ENCODE assay signal across 26 mouse cellular contexts in genomic region chr10:39516541-39517133, GRCm38 (mm10).
DNase-seq lines count a peak whose midpoint lies in the region; ATAC-seq and TF ChIP-seq lines count a peak whose summit lies in the region.
"Had no signal": no experiment of that assay in that cellular context is flagged by ENCODE, and none has a peak within 500 bp of the region (broad histone marks: within the 10 kb centered on the region; RNA-seq: fewer than 3 reads in every experiment).

No protein-coding gene starts in this region.

- 83% methylated on average over 6 of the region's 6 CpGs for WGBS in neural tube, embryonic 13.5 days
- 74% methylated on average over 6 of the region's 6 CpGs for WGBS in neural tube, embryonic 15.5 days
- WGBS in olfactory bulb, adult 2 months, result 67% methylated on average over 6 of the region's 6 CpGs
- 87% methylated on average over 6 of the region's 6 CpGs for WGBS in cerebellum, adult 2 months

- no peaks in the 10 kb centered on the region for H3K27me3 ChIP-seq in neural tube, embryonic 13.5 days
- H3K27me3 ChIP-seq in neural tube, embryonic 15.5 days (replicated peaks), result no peaks in the 10 kb centered on the region
- no peaks in the 10 kb centered on the region for H3K27me3 ChIP-seq in cerebellum, adult 2 months (ENCODE audit: control insufficient read depth, insufficient read depth, low read length)
- H3K27me3 ChIP-seq: forebrain, embryonic 15.5 days; intestine, embryonic 15.5 days; limb, embryonic 13.5 days; lung, embryonic 15.5 days had no signal

- no peak overlapping the region for H3K4me3 ChIP-seq in gastrocnemius, adult 2 months
- H3K4me3 ChIP-seq in neural tube, embryonic 13.5 days, result no peak overlapping the region
- no peak overlapping the region for H3K4me3 ChIP-seq in neural tube, embryonic 15.5 days (replicated peaks)
- H3K4me3 ChIP-seq in olfactory bulb, adult 2 months (ENCODE audit: insufficient read depth, low read depth, low read length), result no peak overlapping the region
- no peak overlapping the region for H3K4me3 ChIP-seq in cerebellum, adult 2 months (replicated peaks; ENCODE audit: insufficient read depth, low read depth, low read length)
- H3K4me3 ChIP-seq: forebrain, embryonic 15.5 days; hindbrain, embryonic 10.5 days; intestine, embryonic 15.5 days; layer of hippocampus, adult 2 months; limb, embryonic 13.5 days; lung, embryonic 15.5 days had no signal

- peaks cover 50% of the 10 kb centered on the region for H3K4me1 ChIP-seq in neural tube, embryonic 13.5 days (replicated peaks)
- peaks cover 52% of the 10 kb centered on the region for H3K4me1 ChIP-seq in neural tube, embryonic 15.5 days
- H3K4me1 ChIP-seq in olfactory bulb, adult 2 months (ENCODE audit: control insufficient read depth, insufficient read depth, low read length), result peaks cover 36% of the 10 kb centered on the region
- peaks cover 43% of the 10 kb centered on the region for H3K4me1 ChIP-seq in cerebellum, adult 2 months (ENCODE audit: control insufficient read depth, insufficient read depth, low read length)

- no peak for DNase-seq in gastrocnemius, adult 2 months
- DNase-seq in gastrocnemius, postnatal 4 days (ENCODE audit: low spot score in 2 of 2), result no peak
- peak; percentile 37 to 56 for DNase-seq in B cell, adult 2 months
- no peak for DNase-seq in cerebellum, adult 8-10 months
- no peak for DNase-seq in cerebellum, adult 2 months
- DNase-seq: adrenal gland, adult 2 months; adrenal gland, postnatal 36 days; cerebellum, adult 18-20 months; cerebellum, postnatal 25 days; heart, postnatal 14 days; kidney, adult 2 months; kidney, postnatal 36 days; lung, postnatal 36 days; right cerebral cortex, postnatal 4 days had no signal

- no peaks in the 10 kb centered on the region for H3K9me3 ChIP-seq in neural tube, embryonic 13.5 days
- H3K9me3 ChIP-seq in neural tube, embryonic 15.5 days (replicated peaks), result no peaks in the 10 kb centered on the region
- H3K9me3 ChIP-seq: forebrain, embryonic 15.5 days; intestine, embryonic 15.5 days; limb, embryonic 13.5 days; lung, embryonic 15.5 days had no signal

- intact Hi-C loops in gastrocnemius, adult 2 months (cut with DNase I), result loop anchor here (5.0 kb wide), 1 partner anchor 144 kb away; no protein-coding TSS in a partner anchor

- no peak overlapping the region for H3K4me2 ChIP-seq in neural tube, embryonic 13.5 days
- H3K4me2 ChIP-seq in neural tube, embryonic 15.5 days, result no peak overlapping the region
- H3K4me2 ChIP-seq: forebrain, embryonic 15.5 days; intestine, embryonic 15.5 days; limb, embryonic 13.5 days; liver, embryonic 11.5 days; lung, embryonic 15.5 days had no signal

- H3K9ac ChIP-seq in neural tube, embryonic 13.5 days, result peak overlapping the region; percentile 38; the same call in 1 of the 2 replicates
- H3K9ac ChIP-seq in neural tube, embryonic 15.5 days (replicated peaks), result no peak overlapping the region
- H3K9ac ChIP-seq: forebrain, embryonic 15.5 days; intestine, embryonic 15.5 days; limb, embryonic 13.5 days; lung, embryonic 15.5 days had no signal

- no peak for TF ChIP-seq CTCF in gastrocnemius, adult 2 months (IDR thresholded peaks at IDR 0.05)
- no peak for TF ChIP-seq CTCF in olfactory bulb, adult 2 months (IDR thresholded peaks at IDR 0.05; ENCODE audit: insufficient read depth, low read depth, low read length)
- TF ChIP-seq CTCF in cerebellum, adult 2 months (IDR thresholded peaks at IDR 0.05; ENCODE audit: borderline replicate concordance, insufficient read depth, low read depth, low read length), result no peak

- H3K36me3 ChIP-seq in neural tube, embryonic 13.5 days, result peaks cover 50% of the 10 kb centered on the region
- H3K36me3 ChIP-seq in neural tube, embryonic 15.5 days, result peaks cover 16% of the 10 kb centered on the region

- TF ChIP-seq POLR2A in olfactory bulb, adult 2 months (IDR thresholded peaks at IDR 0.05; ENCODE audit: insufficient read depth, low read depth, low read length), result no peak
- no peak for TF ChIP-seq POLR2A in cerebellum, adult 2 months (IDR thresholded peaks at IDR 0.05; ENCODE audit: borderline replicate concordance, insufficient read depth, low read length)

- ATAC-seq in neural tube, embryonic 13.5 days (ENCODE audit: low read depth), result no peak
- no peak for ATAC-seq in neural tube, embryonic 15.5 days (ENCODE audit: low FRiP score)
- ATAC-seq: activated CD4-positive, CD25-positive, alpha-beta regulatory T cell, adult 4 months; forebrain, embryonic 15.5 days; hindbrain, postnatal 0 days; intestine, embryonic 15.5 days had no signal

- peak overlapping the region; percentile 84 for H3K27ac ChIP-seq in gastrocnemius, adult 2 months
- peak overlapping the region; percentile 72; the same call in 1 of the 2 replicates for H3K27ac ChIP-seq in neural tube, embryonic 13.5 days (replicated peaks)
- H3K27ac ChIP-seq in neural tube, embryonic 15.5 days (replicated peaks), result no peak overlapping the region; the same call in 1 of the 2 replicates
- H3K27ac ChIP-seq in olfactory bulb, adult 2 months (ENCODE audit: insufficient read depth, low read depth, low read length), result peak overlapping the region; percentile 55
- H3K27ac ChIP-seq in cerebellum, adult 2 months (ENCODE audit: insufficient read depth, low read length), result no peak overlapping the region
- H3K27ac ChIP-seq: forebrain, embryonic 15.5 days; intestine, embryonic 15.5 days; limb, embryonic 13.5 days; lung, embryonic 15.5 days had no signal

Comparison
In these comparisons a context has a peak if more than half of its experiments do, and no peak if none do; other contexts are left out.
1. H3K27ac ChIP-seq: peak in gastrocnemius, adult 2 months (single experiment), neural tube, embryonic 13.5 days (single experiment) and olfactory bulb, adult 2 months (single experiment); none in neural tube, embryonic 15.5 days (single experiment) and cerebellum, adult 2 months (single experiment).
2. DNase-seq: peak in B cell, adult 2 months (2 of 2); none in gastrocnemius, adult 2 months (single experiment), gastrocnemius, postnatal 4 days (0 of 2), cerebellum, adult 8-10 months (single experiment) and cerebellum, adult 2 months (0 of 2).